Mouse (Mus musculus) bone marrow, adult 2 months (tissue): ENCODE results near the gene Itm2a.

Source experiments
- CTCF ChIP-seq: fragments of 200-500 bp; IDR thresholded peaks from 2 replicates; pipeline ENCODE4 v1.5.1; 2011; ENCODE audit warnings: low read length, control low read depth; ENCODE audit not compliant: control insufficient read depth, insufficient read depth
- POLR2A ChIP-seq: fragments of 200-500 bp; IDR thresholded peaks from 2 replicates; pipeline ENCODE4 v1.6.1; 2011; ENCODE audit warnings: low read depth, mild to moderate bottlenecking, control low read depth, low read length, borderline replicate concordance; ENCODE audit not compliant: control insufficient read depth

DNA sequence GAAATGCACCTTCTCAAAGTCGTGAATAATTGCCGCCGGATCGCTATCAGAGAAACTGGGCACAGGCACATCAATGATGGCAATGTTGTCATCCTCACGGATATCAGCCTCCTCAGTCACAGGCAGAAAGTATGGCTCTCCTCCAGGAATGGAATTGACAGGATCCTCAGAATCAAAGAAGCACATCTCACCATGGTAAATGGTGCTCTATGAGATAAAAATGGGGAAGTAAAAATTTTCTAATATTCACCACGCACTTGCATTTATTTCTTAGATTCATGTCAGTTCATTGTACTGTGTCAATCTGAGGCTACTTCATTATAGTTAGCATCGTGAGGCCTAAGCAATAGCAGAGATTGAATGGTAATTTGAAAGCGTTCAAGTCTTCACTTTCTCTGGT is 4.1 kb downstream of the Itm2a start:
- TF ChIP-seq CTCF (no peak), POLR2A (no peak)
